Mouse (Mus musculus) megakaryocyte, adult 5-6 weeks (primary cell): ENCODE measurements around the gene Mknk1. TPM values are rescaled to one million over a fixed set of nuclear protein-coding genes. Genes with fewer than 3 reads are reported as not detected.

Experiments
- ATAC-seq: 2 replicates; pipeline ENCODE4 v1.8.0; 2016; ENCODE audit warnings: mild to moderate bottlenecking, inconsistent platforms; ENCODE audit not compliant: poor library complexity, severe bottlenecking
- total RNA-seq, 2 experiments: library from RNA; stranded (forward) in 1 of 2; stranded (reverse) in 1 of 2; fragments of 153-499, 151-499 nt in 1 of 2; fragments of 221-1000, 200-1000 nt in 1 of 2; gene quantifications; 2 replicates each; pipeline versions ENCODE4 v1.2.3 to v1.2.4; 2015 to 2017

Mknk1 gene
- total RNA-seq, 2 experiments from 2014 or later: 45.8 to 103 TPM

GRCm38 (mm10) chr4:115840842-115841241, 1.8 kb downstream of the Mknk1 start:
- no peak for ATAC-seq

GRCm38 (mm10) chr4:115846656-115847055, 7.7 kb downstream of the Mknk1 start:
- no peak for ATAC-seq

GRCm38 (mm10) chr4:115847377-115847776, 8.4 kb downstream of the Mknk1 start:
- peak; percentile 90 for ATAC-seq

GRCm38 (mm10) chr4:115848083-115848482, 9.1 kb downstream of the Mknk1 start:
- peak; percentile 41 for ATAC-seq

DNA sequence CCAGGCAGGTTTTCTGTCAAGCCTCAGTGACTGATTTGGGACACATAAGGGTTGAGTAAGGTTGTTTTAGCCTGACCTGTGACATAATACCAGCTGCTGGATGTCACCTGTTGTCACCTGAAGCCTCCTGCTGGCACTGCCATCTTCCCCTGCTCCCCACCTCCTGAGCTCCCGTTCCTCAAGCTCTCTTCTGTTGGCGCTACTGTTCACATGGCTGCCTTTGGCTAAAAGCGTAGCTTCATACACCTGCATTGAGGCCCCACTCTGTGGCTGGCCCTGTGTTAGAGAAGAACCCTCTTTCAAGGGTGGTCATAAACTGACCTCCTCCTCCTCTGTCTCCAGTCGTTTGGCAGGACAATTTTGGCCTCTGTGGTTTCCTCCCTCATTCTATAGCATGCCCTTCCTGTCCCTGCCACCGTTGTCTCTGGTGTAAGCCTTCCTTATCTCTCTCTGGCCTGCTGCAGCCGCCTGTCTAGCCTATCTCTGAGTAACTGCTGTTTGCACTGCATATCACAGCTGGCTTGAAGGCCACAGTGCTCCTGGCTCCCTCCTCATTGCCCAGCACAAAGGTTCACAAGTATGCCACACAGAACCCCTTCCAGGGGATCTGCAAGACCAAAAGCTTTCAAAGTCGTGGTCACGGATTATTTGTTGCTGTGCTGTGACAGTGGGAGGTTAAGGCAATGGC, 10.1 kb downstream of the Mknk1 start:
- peak; percentile 31 for ATAC-seq

GRCm38 (mm10) chr4:115850111-115850510, 11.1 kb downstream of the Mknk1 start:
- ATAC-seq: 0 out of 2 replicates have a peak, but pooled peaks have one; percentile 13

DNA sequence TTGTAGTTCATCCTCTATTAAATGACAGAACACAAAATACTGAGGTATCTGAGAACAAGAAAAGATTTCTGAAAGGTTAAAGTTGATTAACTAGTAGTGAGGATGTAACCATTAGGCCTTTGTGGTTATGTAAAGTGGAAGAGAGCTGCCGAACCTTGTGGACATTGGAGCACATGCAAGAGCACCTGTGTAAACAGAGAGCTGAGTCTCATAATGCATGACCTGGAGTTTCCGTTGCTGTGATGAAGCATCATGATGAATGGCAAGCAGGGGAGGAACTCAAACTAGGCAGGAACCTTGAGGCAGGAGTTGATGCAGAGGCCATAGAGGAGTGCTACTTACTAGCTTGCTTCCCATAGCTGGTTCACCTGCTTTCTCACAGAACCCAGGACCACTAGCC, 11.6 kb downstream of the Mknk1 start:
- ATAC-seq: no peak

DNA sequence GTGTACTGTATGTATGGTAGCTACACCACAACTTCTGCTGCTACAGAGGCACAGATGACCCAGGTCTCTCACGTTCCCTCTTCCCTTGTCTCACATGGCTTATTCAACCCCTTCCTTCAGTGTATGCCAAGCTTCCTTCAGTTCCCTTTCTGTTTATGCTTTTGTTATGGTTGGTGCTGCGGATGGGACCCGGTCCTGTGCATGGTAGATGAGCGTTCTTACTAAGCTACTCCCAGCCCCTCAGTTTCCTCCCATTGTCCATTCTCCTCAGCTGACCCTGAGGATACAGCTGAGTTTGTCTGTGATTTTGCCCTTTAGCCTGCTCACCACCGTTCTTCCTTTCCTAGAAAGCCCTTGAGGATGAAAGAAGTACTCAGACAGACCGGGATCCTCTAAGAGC, 12.6 kb downstream of the Mknk1 start:
- no peak for ATAC-seq

DNA sequence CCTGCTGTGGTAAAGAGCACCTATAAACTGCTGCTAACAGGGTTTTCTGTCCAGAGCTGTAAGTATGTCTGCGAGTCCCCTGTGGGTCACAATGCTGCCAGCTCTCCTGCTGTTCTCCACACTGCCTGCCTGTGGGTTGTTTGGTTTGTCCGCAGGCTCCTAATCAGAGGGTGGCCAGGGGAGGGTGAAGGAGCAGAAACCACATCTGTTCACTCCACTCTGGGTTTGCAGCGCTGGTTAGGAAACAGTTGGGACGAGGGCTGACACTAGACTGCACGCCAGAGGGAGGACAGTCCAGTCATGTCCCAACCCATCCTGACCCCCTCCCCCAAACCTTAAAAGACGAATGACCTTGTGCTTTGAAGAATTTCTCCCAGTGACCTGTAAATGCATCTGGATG, 16.1 kb downstream of the Mknk1 start:
- ATAC-seq: no peak

DNA sequence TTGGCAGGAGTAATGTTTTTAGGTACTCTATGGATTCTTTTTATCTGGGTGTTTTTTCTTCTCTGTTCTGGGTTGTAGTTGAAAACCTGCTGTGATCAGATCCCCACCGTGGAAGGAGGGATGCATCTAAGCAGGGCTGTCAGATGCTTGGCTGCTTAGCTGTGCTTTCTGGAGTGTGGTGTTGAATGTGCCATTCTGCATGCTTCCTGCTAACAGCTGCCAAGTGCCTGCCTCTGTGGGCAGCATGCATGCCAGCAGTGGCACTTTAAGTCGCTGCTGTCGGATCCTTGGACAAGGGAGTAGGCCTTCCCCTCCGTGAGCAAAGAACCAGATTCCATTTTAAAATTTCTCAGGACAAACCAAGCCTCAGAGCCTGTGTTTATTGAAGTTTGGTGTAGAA, 16.6 kb downstream of the Mknk1 start:
- ATAC-seq: no peak

DNA sequence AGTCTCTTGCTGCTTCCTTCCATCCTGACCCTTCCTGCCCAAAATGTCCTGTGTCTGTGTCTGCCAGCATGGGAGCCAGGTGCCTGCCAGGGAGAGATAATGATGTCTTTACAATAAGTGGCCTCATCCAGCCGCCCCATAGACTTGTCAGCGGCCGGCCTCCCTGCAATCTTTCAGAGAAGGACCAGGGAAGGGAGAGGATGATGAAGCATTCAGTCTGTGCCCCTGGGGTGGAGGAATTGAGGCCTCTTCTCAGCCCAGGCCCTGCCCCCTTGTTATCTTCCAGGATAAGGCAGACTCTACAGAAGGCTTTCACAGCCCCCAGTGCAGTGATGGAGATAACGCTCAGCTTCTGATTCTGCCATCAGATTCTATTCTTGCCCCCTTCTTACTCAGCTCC, 17.3 kb downstream of the Mknk1 start:
- ATAC-seq: no peak

- ATAC-seq: peak; percentile 95
Measured at GRCm38 (mm10) chr4:115857293-115857883, 18.4 kb downstream of the Mknk1 start.

DNA sequence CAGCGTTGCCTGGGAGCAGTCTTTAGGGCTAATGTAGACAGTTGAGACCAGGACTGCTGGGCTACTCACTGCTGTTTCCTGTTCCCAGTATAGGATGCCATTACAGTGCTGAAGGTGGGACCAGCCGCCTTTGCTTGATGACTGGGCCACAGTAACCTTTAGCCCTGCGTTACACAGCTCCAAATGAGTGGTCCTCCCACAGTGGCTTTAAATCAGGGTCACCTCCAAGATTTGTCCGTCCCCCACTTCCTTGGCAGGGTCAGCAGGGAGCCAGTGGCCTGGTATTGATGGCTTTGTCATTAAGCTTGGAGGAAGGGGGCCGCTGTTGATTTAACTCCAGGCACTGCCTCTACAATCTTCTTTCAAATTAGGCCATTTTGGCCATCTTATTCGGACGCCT, 24.4 kb downstream of the Mknk1 start:
- ATAC-seq: no peak

- no peak for ATAC-seq
Measured at GRCm38 (mm10) chr4:115863880-115864279, 24.9 kb downstream of the Mknk1 start.

DNA sequence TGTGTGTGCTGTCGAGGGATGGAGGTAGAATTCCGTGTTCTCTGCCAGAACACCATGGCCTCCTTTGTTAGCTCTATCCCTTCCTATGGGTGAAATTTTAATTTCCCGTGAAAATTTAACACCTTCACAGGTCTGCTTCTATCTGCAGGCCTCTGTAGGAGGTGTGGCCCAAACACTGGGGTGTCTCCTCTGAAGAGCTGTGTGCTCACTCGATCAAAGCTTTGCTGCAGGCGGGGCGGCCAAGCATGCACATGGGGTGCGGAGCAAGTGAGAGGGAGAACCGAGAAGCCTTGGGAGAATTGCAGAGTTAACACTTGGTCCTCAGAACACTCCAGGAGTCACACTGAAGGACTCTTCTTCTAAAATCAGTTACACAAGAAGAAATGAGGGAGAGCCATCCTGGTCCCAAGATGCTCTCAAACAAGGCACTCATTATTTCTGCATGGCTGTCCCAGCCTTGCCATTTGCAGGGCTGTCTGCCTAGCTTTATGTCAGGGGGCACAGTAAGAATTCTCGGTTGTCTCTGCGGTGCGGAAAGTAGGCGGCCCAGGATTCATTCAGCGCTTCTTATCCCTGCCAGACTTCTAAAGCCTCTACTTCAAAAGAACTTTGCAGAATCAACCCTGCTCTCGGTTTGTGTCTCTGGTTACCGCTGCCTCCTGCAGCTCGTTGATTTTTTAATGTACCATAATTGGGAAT, 30.7 kb downstream of the Mknk1 start:
- ATAC-seq: no peak

GRCm38 (mm10) chr4:115873231-115873630, 34.2 kb downstream of the Mknk1 start:
- ATAC-seq: no peak

GRCm38 (mm10) chr4:115878216-115878678, 39.2 kb downstream of the Mknk1 start:
- no peak for ATAC-seq

DNA sequence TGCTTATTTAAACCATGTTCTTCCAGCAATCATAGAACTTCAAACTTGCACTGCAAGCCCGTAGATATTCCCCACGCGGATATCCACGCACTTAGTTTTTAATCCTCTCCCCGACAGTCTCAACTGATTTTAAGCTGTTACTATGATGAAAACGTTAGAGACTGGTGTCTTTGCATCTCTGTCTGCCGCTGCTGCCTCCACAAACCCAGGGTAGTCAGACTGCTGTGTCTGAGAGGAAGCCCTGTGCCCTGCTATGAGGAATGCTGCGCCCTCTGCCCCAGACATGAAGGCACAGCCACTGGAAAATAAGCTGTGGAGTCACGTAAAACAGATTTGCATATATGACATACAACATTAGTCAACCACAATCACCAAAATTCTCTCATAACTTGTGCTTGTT, 39.8 kb downstream of the Mknk1 start:
- no peak for ATAC-seq

DNA sequence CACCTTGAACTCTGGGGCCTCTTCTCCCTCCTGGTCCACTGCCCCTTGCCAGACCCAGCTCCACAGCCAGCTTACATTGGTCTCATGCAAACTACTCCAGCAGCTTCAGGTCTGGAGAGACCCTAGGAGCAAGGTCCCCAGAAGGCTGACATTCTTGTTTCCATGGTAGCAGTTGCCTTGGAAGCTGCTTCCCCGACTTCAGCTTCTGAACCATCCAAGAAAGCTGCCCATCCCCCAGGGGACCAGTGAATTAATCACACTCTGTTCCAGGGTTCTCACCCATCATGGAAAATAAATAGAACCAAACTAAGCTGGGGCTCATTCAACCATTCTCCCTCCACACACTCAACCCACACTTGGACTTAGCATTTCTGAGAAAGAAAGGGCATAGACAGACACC, 42.2 kb downstream of the Mknk1 start:
- ATAC-seq: no peak

- ATAC-seq: no peak
Measured at GRCm38 (mm10) chr4:115882195-115882594, 43.2 kb downstream of the Mknk1 start.

- no peak for ATAC-seq
Measured at GRCm38 (mm10) chr4:115884022-115884421, 45.0 kb downstream of the Mknk1 start, which contains the start of gene Kncn. Kncn (plus strand) TSS chr4:115884400.

- ATAC-seq: no peak
Measured at GRCm38 (mm10) chr4:115885846-115886245, 46.8 kb downstream of the Mknk1 start.
